Mouse (Mus musculus) spleen, adult 2 months (tissue): ENCODE measurements around the gene Slmap.

ENCODE experiments used
- CTCF ChIP-seq: fragments of 200-500 bp; IDR thresholded peaks from 2 replicates; pipeline ENCODE4 v1.5.1; 2011; ENCODE audit warnings: mild to moderate bottlenecking, inconsistent platforms; ENCODE audit not compliant: insufficient read depth, insufficient read length, insufficient replicate concordance; ENCODE audit errors: extremely low read depth
- POLR2A ChIP-seq: fragments of 200-500 bp; IDR thresholded peaks from 2 replicates; pipeline ENCODE4 v1.6.1; 2011; ENCODE audit warnings: low read depth, low read length, inconsistent platforms

GRCm38 (mm10) chr14:26448581-26448980, 86.2 kb downstream of the Slmap start:
- TF ChIP-seq POLR2A (no peak), CTCF (no peak)
